Mouse (Mus musculus) fibroblast of lung, adult 2 months (primary cell): ENCODE measurements around the gene Ugt1a7c.
"Not testable (repeated sequence)": the region's sequence is repeated elsewhere in the genome, so short reads cannot be mapped to it uniquely, and the experiment has no call there.

Source experiments
- DNase-seq: peaks from one replicate; pipeline ENCODE4 v3.0.0-alpha.2; 2011; ENCODE audit warnings: low read depth

Ugt1a7c gene

DNA sequence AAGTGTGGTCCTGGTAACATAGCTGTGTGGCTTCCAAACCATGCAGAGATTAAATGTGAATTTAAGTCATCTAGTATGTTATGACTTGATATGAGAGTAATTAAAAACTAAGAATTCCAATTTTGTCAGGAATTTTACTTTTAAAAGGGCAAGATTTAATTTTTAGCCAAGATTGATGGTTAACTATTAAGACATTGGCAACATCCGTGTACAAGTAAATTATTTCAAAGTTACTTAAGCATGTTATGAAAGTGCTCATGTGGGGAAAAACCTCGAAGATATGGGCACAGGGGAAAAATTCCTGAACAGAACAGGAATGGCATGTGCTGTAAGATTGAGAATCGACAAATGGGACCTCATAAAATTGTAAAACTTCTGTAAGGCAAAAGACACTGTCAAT is 102.6 kb downstream of the Ugt1a7c start:
- no peak for DNase-seq

DNA sequence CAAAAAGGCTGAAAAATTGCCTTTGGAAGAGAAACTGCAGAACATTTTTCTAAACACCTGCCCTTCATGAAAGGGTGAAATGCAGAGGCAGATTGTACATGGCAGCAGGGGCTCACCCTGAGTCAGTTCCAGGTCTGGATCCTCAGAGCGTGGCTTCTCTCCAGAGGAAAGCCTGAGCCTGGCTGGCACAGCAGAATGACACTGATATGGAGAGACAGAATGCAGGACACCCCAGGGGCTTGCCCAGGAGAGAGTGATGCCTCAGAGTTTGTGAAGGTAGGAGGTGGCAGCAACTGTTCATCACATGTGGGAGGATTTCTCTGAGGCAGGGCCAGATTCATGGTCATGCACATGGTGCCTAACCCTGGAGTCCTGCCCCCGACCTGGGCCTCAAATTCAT is 105.1 kb downstream of the Ugt1a7c start:
- no peak for DNase-seq

DNA sequence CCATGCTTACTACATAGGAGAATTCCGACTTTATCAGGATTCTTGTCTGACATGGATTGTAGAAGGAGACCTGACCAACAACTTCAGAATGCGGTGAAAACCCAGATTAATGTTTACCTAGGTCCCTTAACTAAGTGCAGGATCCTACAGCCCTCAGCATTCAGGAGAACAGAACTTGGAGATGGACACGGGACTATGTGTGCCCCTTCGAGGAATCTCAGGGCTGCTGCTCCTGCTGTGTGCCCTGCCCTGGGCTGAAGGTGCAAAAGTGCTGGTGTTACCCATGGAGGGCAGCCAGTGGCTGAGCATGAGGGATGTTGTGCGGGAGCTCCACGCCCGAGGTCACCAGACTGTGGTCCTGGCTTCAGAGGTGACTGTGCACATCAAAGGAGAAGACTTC is 105.6 kb downstream of the Ugt1a7c start, which contains the start of gene Ugt1a2:
Gene Ugt1a2 (plus strand): TSS at position 146 of the 400 bp plus-strand sequence.
- DNase-seq: no peak

DNA sequence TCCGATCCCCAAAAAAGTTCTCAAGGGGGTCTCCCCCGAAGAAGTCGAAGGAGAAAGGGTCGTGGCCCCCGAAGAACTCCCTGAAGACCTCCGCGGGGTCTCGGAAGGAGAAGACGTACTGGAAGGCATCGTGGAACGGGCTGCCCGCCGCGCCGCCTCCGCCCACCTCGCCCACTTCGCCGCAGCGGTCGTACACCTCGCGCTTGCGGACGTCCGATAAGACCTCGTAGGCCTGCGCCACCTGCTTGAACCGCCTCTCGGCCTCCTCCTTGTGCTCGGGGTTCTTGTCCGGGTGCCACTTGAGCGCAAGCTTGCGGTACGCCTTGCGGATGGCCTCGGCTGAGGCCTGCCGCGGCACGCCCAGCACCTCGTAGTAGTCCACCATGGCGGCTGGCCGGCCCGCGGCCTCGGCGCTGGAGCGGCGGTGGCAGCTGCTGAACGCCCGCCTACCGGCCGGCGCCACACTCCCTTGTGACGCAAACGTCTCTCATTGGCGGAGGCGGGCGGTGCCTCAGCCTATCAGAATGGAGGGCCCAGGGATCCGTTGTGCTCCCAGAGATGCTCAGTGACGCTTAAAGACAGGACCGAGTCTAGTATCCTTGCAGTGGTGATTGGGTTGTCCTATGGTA is 110.5 kb downstream of the Ugt1a7c start, which contains the start of gene Dnajb3:
Gene Dnajb3 (minus strand): TSS at position 489 of the 629 bp plus-strand sequence.
- DNase-seq: no peak

DNA sequence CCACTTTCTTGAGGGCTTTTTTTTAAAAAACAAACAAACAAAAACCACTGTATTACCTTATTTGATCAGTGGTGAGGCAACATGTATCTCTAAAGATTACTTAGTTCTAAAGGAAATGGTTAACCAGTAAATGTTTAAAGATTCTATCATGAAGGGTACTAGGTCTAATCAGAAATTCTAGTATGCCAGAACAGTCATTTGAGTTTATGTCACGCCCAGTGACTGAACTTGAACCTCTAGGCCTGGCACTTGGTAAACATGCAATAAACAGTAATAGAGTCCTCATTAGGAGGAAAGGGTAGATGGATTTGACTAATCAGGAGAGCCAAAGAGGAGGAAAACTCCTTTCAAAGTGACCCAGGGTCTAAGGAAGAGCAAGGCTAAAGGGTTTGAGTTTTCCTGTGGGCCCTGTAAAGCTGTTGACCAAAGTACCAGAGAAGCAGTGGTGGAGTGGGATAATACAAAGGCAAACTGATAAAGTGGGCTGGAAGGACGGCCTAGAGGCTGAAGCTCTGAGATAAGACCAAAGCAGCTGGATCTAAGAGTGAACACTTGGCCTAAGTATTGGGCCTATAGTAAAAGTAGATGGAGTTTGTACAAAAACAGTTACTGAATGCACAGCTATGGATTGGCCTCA is 112.1 kb downstream of the Ugt1a7c start:
- DNase-seq: no peak

DNA sequence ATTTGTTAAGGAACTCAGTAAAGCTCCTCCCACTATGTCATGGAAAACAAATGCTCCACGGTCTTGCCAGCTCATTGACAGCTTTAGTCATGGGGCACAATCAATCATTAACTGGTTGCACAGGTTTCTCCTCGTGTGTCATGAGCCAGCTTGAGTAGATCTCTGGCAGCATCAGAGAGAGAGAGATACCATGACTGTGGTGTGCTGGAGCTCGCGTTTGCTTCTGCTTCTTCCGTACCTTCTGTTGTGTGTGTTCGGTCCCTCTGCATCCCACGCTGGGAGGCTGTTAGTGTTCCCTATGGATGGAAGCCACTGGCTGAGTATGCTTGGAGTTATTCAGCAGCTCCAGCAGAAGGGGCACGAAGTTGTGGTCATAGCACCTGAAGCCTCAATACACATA is 117.0 kb downstream of the Ugt1a7c start, which contains the start of gene Ugt1a1:
Gene Ugt1a1 (plus strand): TSS at position 148 of the 400 bp plus-strand sequence.
- no peak for DNase-seq

DNA sequence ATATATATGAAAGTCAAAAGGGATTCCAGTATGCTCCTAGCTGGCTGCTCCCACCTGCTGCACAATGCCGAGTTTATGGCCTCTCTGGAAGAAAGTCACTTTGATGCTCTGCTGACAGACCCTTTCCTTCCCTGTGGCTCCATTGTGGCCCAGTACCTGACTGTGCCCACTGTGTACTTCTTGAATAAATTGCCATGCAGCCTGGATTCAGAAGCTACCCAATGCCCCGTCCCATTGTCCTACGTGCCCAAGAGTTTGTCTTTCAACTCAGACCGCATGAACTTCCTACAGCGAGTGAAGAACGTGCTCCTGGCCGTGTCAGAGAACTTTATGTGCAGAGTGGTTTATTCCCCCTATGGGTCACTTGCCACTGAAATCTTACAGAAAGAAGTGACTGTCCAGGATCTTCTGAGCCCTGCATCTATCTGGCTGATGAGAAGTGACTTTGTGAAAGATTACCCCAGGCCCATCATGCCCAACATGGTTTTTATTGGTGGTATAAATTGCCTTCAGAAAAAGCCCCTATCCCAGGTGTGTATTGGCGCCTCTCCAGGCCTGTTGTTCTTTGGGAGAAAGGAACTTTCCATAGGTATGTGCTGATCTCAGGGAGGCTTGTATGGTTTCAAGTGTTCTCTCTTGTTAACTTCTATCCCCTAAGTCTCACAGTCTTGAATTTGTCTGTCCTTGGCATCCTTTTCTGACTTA is 117.6 kb downstream of the Ugt1a7c start:
- DNase-seq: no peak

DNA sequence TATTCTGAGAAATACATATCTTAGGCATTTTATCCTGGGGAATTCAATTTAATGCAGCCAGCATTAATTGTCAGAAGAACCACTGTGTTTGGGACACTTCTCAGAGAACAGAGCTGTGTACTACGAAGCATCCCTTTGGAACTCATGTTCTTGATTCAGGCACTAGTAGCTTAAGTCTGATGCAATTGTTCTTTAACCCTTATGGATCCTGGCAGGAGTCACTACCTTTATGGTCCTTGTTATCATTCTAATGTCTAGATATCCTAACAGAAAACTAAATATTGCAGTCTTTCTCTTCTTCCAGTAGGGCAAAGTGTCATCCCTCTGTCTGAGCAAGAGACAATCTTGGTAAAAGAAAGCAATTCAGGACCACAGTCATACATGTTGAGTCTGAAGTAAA is 118.2 kb downstream of the Ugt1a7c start:
- no peak for DNase-seq

DNA sequence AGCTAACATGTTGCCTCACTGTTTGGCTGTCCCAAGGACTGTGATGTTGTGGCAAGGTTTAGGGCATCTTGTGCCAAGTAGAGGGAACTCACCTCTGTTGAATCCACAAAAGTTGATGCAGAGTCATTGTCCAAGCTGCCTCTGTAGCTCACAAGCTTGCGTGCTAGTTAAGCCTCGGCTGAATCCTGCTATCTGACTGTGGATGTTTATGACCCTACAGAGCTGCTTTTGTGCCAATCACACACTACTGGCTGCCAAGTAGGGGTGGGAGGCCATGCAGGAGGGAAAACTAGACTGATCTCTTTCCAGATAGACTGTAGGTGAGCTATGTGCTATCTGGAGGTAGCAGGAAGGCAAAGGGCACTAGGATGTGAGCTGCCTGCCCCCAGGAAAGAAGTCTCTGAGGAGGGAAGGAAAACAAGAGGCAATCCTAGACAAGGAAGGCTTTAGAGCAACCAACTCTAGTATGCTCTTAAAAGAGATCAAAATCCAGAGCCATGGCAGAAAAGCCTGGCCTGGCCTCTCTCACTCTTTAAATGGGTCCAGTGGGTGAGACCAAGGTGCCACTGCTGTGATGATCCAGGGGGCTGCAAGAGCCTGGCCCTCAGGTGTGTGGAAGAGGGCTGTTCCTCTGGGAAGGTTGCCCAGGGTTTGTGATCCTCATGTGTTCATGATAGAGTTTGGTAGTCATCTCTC is 119.1 kb downstream of the Ugt1a7c start:
- no peak for DNase-seq

DNA sequence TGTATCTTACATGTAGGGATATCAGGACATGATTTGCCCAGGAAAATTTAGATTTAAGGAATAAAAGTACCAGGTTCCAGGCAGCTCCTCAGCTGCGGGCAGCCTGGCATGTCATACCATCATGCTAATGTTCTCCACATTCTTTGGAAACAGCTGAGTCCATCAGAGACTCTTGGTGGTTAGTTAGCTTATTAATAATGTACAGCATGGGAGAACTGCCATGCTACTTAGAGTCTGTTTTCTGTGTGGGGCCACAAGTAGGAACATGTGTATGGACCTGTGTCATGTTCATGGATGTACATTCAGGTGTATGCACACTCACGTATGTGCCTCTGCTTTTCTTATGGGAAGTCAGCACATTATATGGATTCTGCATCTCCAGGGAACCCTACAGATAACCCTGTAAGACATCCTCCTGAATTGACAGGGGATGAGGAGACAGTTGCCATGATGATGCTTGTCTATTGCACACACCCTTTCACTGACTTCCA is 119.6 kb downstream of the Ugt1a7c start:
- no peak for DNase-seq

DNA sequence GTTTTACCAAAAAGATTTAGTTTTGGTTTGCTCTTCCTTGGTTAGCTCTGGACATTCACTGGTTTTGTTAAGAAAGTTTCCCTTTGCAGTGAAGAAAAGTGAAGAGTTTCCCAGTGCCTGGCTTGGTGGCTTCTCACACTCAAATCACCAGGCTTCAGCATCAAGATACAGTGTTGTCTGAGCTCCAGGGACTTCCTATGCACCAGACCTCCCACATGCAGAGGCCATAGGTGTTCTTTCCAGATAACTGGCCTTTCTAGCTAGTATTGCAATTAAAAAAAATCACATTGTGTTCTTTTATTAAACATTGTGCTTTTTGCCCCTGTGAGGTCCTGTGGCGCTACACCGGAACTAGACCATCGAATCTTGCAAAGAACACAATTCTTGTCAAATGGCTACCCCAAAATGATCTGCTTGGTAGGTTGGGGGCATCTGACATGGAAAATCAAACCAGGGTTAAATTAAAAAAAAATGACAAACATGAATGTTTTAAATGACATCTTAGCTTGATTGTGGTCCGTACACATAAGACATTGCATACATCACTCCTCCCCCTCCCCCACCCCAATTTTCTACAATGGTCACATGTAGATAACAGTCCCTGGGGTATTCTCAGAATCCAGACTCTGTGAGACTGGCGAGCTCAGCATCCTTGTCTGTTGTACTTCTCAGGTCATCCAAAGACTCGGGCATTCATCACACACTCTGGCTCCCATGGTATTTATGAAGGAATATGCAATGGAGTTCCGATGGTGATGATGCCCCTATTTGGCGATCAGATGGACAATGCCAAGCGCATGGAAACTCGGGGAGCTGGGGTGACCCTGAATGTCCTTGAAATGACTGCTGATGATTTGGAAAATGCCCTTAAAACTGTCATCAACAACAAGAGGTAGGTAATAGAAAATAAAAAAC is 120.9 kb downstream of the Ugt1a7c start:
- DNase-seq: no peak

DNA sequence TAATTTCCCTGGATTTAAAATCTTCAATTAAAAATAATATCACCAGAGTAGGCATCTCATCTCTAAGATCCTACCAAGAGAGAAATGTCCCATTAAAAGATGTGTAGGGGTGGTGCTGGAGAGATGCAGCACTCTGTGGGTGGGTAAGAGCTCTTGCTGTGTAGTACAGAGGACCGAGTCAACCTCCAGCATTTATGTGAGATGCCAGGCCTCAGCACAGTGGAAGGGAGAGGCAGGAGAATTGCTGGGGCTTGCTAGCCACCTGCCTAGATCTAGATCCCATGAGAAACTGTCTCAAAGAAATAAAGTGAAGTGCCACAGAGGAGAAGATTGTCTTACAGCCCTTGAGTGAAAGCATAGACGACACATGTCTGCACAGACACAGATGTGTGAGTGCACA is 121.7 kb downstream of the Ugt1a7c start:
- no peak for DNase-seq

DNA sequence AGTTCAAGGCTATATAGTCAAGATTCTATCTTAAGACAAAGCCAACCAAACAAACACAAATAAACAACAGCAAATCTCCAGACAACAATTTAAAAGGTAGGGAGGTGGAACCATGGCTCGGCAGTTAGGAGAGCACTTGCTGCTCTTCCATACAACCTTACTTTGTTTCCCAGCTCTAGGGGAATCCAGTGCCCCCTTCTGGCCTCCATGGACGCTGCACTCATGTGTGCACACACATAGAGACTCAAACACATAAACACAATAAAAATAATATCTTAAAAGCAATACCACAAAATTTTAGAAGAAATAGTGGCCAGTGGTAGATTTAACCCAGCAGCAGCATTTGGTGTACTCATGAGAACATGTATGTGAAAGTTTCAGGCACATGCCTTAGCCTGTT is 122.3 kb downstream of the Ugt1a7c start:
- DNase-seq: no peak

DNA sequence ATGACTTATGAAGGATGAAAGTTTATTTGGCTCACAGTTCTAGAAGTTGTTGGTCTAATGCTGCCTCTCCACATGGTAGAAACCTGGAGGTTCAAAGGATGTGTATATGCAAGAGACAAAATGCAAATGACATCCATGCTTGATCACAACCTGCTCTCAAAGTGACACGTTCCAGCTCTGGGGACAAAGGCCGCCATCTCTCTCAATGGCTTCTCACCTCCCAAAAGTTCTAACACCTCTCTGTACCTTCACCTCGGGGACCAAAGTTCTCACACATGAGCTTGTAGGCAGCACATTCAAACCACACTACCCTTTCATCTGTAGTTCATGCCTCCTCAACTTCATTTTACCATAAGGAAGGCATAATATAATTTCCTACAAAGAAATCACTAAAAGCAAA is 122.7 kb downstream of the Ugt1a7c start:
- no peak for DNase-seq

DNA sequence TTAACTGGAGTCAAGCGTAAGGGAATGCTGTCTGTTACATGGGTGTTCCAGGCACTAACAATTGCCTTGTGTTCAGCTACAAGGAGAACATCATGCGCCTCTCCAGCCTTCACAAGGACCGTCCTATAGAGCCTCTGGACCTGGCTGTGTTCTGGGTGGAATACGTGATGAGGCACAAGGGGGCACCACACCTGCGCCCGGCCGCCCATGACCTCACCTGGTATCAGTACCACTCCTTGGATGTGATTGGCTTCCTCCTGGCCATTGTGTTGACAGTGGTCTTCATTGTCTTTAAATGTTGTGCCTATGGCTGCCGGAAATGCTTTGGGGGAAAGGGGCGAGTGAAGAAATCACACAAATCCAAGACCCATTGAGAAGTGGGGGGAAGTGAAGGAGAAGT is 123.2 kb downstream of the Ugt1a7c start:
- DNase-seq: no peak

DNA sequence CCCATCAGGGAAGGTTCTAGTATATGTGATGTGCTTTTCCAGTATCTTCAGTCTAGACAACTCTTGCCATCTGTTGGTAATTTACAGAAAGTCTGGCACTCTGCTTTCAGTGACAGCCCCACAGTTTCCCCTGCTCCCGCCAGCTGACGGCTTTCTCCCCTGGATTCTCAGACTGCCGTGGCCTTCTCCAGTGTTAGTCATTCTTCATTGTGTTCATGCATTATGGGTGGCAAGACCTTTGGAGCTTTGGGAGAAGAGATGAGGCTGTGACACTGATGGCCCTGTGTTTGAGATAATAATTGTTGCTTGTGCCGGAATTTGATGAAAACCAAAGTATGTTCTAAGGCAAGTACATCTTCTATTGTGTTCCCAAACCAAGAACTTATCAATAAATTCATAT is 123.7 kb downstream of the Ugt1a7c start:
- no peak for DNase-seq

DNA sequence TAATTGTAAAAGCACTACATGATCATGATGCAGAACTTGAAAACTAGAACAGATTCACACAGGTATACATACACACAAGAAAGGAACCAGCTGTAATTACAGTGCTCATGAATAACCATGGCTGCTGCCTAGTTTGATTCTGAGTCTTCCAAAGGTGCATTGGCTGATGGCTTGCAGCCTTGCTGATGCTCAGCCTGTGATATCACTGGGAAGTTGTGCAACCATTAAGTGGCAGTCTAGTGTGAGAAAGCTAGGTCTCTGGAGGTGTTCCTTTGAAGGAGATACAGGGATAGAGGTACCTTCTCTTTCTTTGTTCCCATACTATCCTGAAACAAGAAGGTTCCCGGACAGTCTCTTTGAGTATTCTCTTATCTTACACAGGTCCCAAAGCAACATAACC is 124.2 kb downstream of the Ugt1a7c start:
- no peak for DNase-seq

DNA sequence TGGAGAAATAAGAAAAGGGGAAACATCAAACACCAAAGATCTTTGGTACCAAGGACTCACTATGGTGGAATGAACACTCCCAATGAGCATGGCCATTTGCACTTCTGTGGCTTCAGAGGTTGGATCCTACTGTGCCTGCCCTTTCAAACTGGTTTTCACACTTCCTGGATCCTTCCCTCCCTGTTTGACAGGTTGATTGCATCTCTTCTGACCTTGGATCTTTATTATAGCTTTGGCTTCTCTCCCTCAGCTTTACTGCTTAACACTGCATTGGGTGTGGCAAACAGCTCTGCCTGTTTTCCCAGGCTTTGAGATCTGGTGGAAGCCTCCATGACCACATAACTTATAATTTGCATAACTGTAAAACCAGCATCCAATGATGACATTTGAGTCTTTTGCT is 125.5 kb downstream of the Ugt1a7c start:
- DNase-seq: no peak

DNA sequence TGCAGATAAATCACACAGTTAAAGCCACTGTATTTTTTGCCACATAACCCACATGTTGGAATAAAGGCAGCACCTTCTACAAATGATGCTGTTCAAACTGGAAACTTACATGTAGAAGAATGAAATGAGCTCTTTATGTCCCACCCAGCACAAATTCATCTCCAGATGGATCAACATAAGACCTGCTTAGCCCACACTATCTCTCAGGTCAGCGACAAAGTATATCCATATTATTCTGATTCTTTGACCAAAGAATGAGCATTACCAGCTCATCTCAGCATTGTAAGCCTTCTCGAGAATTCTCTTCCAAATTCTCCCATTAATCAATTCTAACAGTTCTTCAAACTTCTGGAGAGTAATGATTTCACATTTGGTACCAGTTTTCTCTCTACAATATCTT is 127.4 kb downstream of the Ugt1a7c start:
- DNase-seq: no peak

DNA sequence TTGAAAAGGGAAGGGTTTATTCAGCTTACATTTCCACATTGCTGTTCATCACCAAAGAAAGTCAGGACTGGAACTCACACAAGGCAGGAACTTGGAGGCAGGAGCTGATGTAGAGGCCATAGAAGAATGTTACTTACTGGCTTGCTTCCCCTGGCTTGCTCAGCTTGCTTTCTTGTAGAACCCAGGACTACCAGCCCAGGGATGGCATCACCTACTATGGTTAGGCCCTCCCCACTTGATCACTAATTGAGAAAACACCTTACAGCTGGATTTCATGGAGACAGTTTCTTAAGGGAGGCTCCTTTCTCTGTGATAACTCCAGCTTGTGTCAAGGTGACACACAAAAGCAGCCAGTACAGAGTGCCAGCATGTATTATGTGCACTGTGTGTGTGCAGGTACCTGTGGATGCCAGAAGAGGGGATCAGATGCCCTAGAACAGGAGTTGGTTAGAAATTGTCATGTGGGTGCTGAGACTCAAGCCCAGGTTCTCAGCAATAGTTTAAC is 128.2 kb downstream of the Ugt1a7c start:
- DNase-seq: not testable (repeated sequence)

DNA sequence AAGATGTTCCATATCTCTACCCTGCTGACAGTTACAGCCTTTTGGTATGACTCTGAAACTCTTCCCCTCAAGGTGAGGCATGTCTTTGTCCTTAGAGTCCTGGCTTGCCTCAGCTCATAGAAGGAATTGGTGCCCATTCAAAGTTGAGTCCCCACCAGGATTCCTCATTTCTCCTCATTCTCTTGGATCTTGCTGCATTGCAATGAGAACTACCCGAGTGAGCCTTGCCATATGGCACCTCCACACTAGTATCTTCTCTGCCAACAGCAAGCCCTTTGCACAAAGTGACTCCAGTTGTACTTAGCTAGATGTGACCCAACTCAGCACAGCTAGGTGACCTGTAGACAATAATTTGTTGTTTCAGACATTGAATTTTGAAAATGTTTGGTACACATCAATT is 128.7 kb downstream of the Ugt1a7c start:
- DNase-seq: no peak
